Mouse (Mus musculus): Measurements from ENCODE around the gene Mest.

The Mest gene

DNA sequence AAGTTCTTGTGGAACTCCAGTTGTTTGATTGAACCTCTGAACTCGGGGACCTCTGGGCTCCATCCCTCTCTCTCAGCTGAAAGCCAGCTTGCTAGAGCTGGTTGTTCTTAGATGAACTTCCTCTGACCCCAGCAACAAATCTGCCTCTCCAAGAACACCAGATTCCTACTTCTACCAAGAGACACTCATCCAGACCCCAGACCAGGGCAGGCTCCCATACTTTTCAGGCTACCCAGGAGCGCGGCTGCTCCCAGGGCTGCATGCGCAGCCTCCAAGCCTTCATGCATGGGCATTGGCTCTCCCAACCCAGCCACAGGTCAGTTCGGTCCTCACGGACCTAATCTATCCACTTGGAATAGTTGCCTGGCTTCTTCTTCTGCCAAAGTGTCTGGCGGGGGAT lies at the start of gene Mest:
Gene Mest, plus strand, starts transcription at position 217 of the 400 bp plus-strand sequence.
- DNase-seq: no peak

- no peak for DNase-seq
These were observed 49.4 kb upstream of the Mest start for GRCm38 (mm10) chr6:30673764-30674561.

- no peak for DNase-seq
These were observed 48.5 kb upstream of the Mest start for GRCm38 (mm10) chr6:30674714-30675280.

- DNase-seq: no peak
These were observed 48.0 kb upstream of the Mest start for GRCm38 (mm10) chr6:30675281-30675771.

GRCm38 (mm10) chr6:30676506-30676905 lies 46.8 kb upstream of the Mest start:
- DNase-seq: no peak

- DNase-seq: no peak
These were observed 45.8 kb upstream of the Mest start for GRCm38 (mm10) chr6:30677591-30677990.

- DNase-seq: no peak
These were observed 44.9 kb upstream of the Mest start for GRCm38 (mm10) chr6:30678482-30678881.

DNA sequence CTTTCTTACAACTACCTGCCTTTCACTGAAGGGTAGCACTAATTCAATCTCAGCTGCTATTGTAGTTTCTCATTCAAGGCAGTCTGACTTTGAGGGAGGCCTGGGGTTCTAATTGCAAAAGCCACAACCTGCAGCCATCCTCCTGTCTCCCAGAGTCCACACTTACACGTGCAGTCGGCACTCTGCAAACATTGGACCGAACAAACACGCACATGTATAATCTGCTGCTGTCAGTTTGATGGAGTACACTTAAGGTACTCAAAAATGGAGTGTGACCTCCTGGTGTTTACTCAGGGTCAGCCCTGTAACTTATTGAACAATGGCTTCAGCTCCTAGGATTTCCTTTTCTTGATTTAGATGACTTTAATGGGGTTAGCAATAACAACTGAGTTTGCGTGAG lies 43.8 kb upstream of the Mest start:
- DNase-seq: no peak

DNA sequence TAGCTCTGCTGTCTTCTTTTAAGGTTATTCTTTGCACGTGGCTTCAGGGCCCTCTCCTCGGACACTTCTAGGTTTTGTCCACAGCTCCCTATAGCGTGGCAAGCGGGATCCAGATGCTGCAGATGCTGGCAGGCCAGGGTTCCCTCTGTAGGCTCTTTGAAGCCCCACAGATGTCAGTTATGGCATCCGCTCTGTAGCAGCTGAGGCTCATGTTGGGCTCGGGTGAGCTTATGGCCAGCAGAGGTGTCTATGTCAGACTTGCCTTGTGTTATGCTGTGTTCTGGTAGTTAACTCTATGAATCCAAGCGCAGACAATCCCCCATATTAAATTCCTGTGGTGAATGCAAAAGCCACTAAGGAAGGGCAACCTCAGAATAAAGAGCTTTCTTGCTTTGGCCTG lies 42.9 kb upstream of the Mest start:
- no peak for DNase-seq

DNA sequence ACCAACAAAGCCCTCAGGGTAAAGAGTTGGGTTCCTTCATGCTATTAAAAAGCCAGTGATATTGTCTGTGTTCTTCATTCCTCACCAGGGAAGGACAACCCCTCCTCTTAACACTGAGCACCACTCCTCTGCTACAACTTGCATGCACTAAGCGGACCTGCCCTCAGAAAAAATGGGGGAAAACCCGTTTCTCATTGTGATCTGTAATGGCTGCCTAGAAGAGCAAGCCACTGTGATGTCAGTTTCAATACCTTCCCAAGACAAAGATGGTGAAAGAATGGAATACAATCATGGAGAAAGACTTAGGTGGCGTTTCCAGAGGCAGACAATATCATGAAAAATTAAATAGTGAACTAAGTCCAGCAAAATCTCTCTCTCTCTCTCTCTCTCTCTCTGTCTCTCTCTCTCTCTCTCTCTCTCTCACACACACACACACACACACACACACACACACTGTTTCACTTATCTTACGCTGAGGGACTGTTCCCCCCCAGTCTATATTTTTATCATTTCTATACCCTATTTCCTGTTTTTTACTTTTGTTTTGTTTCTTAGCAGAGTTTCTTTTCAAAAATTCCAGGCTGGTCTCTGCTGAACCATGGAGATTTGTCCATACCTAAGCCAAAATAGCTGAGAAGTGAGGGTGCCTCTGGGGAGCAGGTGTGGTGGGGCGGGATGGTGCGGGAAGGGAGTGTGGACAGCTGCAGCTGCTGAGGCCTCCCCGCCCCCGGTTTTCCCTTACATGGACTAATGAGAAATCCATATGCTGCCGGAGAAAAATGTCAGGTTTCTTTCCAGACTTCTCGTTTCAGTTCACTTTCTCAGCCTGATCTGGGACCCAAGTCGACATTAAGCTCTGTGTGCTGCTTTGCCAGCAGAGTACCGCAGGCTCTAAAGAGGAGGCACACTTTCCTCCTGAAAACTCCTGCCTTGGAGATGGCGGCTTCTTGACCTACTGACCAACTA lies 41.1 kb upstream of the Mest start:
- DNase-seq: no peak

DNA sequence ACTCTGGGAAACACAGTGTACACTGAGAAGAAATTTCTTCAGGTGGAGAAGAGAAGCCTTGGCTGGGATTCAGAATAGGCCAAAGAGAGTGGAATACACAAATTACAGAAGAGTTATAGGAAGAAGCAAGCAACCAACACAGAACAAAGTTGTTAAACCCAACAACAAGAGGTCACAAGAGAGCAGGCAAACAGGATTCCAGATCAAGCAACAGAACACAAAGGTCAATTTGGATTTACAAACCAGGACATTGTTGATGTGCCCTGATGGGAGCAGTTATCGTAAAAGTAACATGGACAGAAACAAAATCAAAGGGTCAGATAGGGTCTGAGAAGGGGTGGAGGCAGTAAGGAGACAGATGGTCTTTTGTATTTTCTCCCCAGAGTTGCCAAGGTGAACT lies 38.8 kb upstream of the Mest start:
- no peak for DNase-seq

- no peak for DNase-seq
These were observed 36.1 kb upstream of the Mest start for GRCm38 (mm10) chr6:30687198-30687597.

- no peak for DNase-seq
These were observed 30.5 kb upstream of the Mest start for GRCm38 (mm10) chr6:30692826-30693225.

GRCm38 (mm10) chr6:30693350-30693991 lies 29.9 kb upstream of the Mest start, which contains the start of gene Cep41:
Gene Cep41 (minus strand): TSS chr6:30693749.
- peak; percentile 99 for DNase-seq

DNA sequence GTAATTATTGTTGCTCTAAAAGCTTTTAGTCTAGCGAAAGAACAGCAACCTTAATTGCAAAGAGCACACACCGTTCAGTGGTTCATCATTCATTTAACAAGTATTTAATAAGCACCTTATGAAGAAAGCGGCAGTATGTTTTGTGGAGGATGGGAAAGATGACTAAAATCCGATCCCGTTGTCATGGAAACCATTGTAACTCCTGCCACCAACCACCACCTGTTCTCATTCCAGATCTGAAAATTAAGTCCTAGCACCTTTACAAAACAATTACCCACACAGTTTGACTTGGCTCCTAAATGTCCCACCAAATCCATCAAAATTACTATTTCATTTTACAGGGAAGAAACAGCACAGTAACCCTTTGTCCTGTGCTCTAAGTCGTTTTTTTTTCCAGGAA lies 29.1 kb upstream of the Mest start:
- no peak for DNase-seq

GRCm38 (mm10) chr6:30695124-30695523 lies 28.2 kb upstream of the Mest start:
- DNase-seq: no peak

- no peak for DNase-seq
These were observed 25.9 kb upstream of the Mest start for GRCm38 (mm10) chr6:30697464-30697863.

GRCm38 (mm10) chr6:30698036-30698435 lies 25.3 kb upstream of the Mest start:
- no peak for DNase-seq

GRCm38 (mm10) chr6:30700182-30700581 lies 23.2 kb upstream of the Mest start:
- DNase-seq: no peak

GRCm38 (mm10) chr6:30702881-30703280 lies 20.5 kb upstream of the Mest start:
- no peak for DNase-seq

DNA sequence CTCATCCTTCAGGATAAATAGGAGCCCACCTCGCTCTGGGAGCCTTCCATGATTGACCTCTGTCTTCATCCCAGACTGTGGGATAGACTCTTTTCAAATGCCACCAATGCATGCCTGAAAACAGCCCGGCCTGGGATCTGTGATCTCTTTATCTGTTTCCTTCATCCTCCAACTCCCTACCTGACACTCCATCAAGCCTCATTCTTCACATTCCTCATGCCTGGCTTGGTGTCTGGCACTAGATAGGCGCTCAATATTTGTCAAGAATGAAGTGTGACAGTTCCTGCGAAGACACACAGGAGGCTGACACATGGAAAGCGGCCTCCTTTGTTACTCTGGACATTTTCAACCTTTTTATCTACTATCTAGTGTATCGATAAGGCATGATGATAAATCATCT lies 19.9 kb upstream of the Mest start:
- DNase-seq: no peak

DNA sequence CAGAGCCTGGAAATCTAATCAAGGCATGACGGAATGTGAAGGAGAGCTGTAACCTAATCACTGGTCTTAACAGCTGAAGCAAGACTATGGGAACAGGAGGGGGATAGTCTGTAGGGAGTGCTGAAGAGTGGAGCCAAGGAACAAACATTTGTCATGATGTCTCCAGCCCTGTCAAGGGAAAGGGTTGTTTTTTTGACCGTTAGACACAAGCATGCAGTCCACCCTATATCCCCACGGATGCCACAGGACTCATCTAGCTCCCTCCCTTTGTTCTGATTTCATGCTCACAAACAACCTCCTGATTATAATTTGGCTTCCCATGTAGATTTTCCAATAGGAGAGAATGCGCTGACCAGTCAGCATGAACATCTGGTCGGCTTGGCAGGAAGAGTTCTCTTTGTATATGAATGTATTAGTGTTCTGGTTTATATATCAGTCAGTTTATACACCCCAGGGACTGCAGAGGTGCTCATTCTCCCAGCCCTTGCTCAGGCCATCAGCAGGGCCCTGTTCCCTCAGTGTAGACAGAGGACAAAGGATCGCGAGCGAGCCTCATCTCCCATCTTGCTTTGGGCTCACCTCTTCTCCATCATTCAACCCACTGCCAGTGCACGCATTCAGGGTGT lies 19.3 kb upstream of the Mest start:
- no peak for DNase-seq

All from cerebellum, adult 8-10 months (tissue).